Mouse (Mus musculus) forebrain, embryonic 15.5 days (tissue): Measurements from ENCODE around the gene Kirrel3. TPM values are rescaled to one million over a fixed set of nuclear protein-coding genes. Genes with fewer than 3 reads are reported as not detected.
A peak's percentile ranks its signal among the peaks of the same experiment; 100 is the strongest.

Source experiments
- ATAC-seq: fragments of 200-750 bp; cut with Nextera tagmentation; replicated peaks from 2 replicates; pipeline ENCODE4 v1.8.0; 2017; ENCODE audit warnings: mild to moderate bottlenecking, moderate TSS enrichment, moderate library complexity
- H3K27ac ChIP-seq: fragments of 300-500 bp; sonication (generic); replicated peaks from 2 replicates; pipeline ENCODE4 v1.5.1; 2015; ENCODE audit warnings: mild to moderate bottlenecking, inconsistent platforms
- H3K27me3 ChIP-seq: fragments of 300-500 bp; sonication (generic); 2 replicates; pipeline ENCODE4 v1.6.1; 2015; ENCODE audit warnings: inconsistent platforms
- H3K36me3 ChIP-seq: fragments of 300-500 bp; sonication (generic); 2 replicates; pipeline ENCODE4 v1.6.1; 2015; ENCODE audit warnings: mild to moderate bottlenecking, inconsistent platforms
- H3K4me1 ChIP-seq: fragments of 300-500 bp; sonication (generic); 2 replicates; pipeline ENCODE4 v1.6.1; 2015; ENCODE audit warnings: inconsistent platforms
- H3K4me2 ChIP-seq: fragments of 300-500 bp; sonication (generic); replicated peaks from 2 replicates; pipeline ENCODE4 v1.6.1; 2015; ENCODE audit warnings: mild to moderate bottlenecking, inconsistent platforms
- H3K4me3 ChIP-seq: fragments of 300-500 bp; sonication (generic); 2 replicates; pipeline ENCODE4 v1.5.1; 2015; ENCODE audit warnings: mild to moderate bottlenecking, inconsistent platforms
- H3K9ac ChIP-seq: fragments of 300-500 bp; sonication (generic); replicated peaks from 2 replicates; pipeline ENCODE4 v1.6.1; 2015; ENCODE audit warnings: mild to moderate bottlenecking, inconsistent platforms
- H3K9me3 ChIP-seq: fragments of 300-500 bp; sonication (generic); 2 replicates; pipeline ENCODE4 v1.6.1; 2016; ENCODE audit warnings: inconsistent platforms
- WGBS: fragments of 180-500 bp; shearing (Covaris S2); methylation state at CpG from one replicate; pipeline ENCODE4 v1.1.7; 2015; ENCODE audit warnings: mixed read lengths; 5-methylcytosine and 5-hydroxymethylcytosine counted together
- polyA plus RNA-seq: library from polyadenylated mRNA; unstranded; fragments of >200 nt; fragmentation: Nextera tagmentation; extraction: Ambion mirVana; gene quantifications from 2 replicates; pipeline ENCODE4 v1.2.1, GENCODE M21; 2015

Gene Kirrel3
- polyA plus RNA-seq, 1 experiment from 2014 or later, result 48.1 TPM

GRCm38 (mm10) chr9:34993467-34994211 lies 507.9 kb downstream of the Kirrel3 start:
- Histone ChIP-seq H3K9ac (no peak overlapping the region), H3K4me1 (peaks cover 33% of the 10 kb centered on the region), H3K27ac (no peak overlapping the region), H3K36me3 (0 out of 2 replicates have a peak, but pooled peaks cover 3% of the 10 kb centered on the region), H3K27me3 (no peaks in the 10 kb centered on the region), H3K4me3 (no peak overlapping the region), H3K4me2 (no peak overlapping the region), H3K9me3 (no peaks in the 10 kb centered on the region)
- ATAC-seq, result peak; percentile 51
- WGBS, result 61% methylated on average over 4 of the region's 4 CpGs

GRCm38 (mm10) chr9:34995078-34995477 lies 509.4 kb downstream of the Kirrel3 start:
- H3K4me1 ChIP-seq, result peaks cover 33% of the 10 kb centered on the region
- no peaks in the 10 kb centered on the region for H3K9me3 ChIP-seq
- H3K4me2 ChIP-seq, result no peak overlapping the region
- H3K27ac ChIP-seq, result peak overlapping the region; percentile 50; the same call in 1 of the 2 replicates
- H3K4me3 ChIP-seq, result no peak overlapping the region
- H3K36me3 ChIP-seq, result 0 out of 2 replicates have a peak, but pooled peaks cover 3% of the 10 kb centered on the region
- whole genome bisulfite sequencing, result 97% methylated on average over 2 of the region's 2 CpGs
- no peak overlapping the region for H3K9ac ChIP-seq
- no peaks in the 10 kb centered on the region for H3K27me3 ChIP-seq
- ATAC-seq, result no peak

GRCm38 (mm10) chr9:34995660-34996378 lies 510.1 kb downstream of the Kirrel3 start:
- ATAC-seq, result peak; percentile 85
- Histone ChIP-seq H3K4me2 (no peak overlapping the region), H3K27me3 (no peaks in the 10 kb centered on the region), H3K36me3 (0 out of 2 replicates have a peak, but pooled peaks cover 3% of the 10 kb centered on the region), H3K4me1 (peaks cover 33% of the 10 kb centered on the region), H3K9me3 (no peaks in the 10 kb centered on the region), H3K27ac (peak overlapping the region; percentile 50; the same call in 1 of the 2 replicates), H3K4me3 (no peak overlapping the region), H3K9ac (no peak overlapping the region)
- 36% methylated on average over 15 of the region's 15 CpGs for WGBS

GRCm38 (mm10) chr9:34997880-34998865 lies 512.5 kb downstream of the Kirrel3 start:
- no peak overlapping the region for H3K4me2 ChIP-seq
- ATAC-seq, result 0 out of 2 replicates have a peak, but pooled peaks have one; percentile 26
- H3K27ac ChIP-seq, result 0 out of 2 replicates have a peak overlapping the region, but pooled peaks have one; percentile 11
- H3K9me3 ChIP-seq, result no peaks in the 10 kb centered on the region
- H3K36me3 ChIP-seq, result 0 out of 2 replicates have a peak, but pooled peaks cover 6% of the 10 kb centered on the region
- no peak overlapping the region for H3K4me3 ChIP-seq
- 30% methylated on average over 9 of the region's 9 CpGs for WGBS
- no peak overlapping the region for H3K9ac ChIP-seq
- peaks cover 33% of the 10 kb centered on the region for H3K4me1 ChIP-seq
- no peaks in the 10 kb centered on the region for H3K27me3 ChIP-seq

- H3K27ac ChIP-seq, result no peak overlapping the region
- no peak overlapping the region for H3K4me2 ChIP-seq
- no peak overlapping the region for H3K4me3 ChIP-seq
- 0 out of 2 replicates have a peak, but pooled peaks cover 3% of the 10 kb centered on the region for H3K36me3 ChIP-seq
- H3K4me1 ChIP-seq, result no peaks in the 10 kb centered on the region
- H3K9ac ChIP-seq, result no peak overlapping the region
- no peaks in the 10 kb centered on the region for H3K27me3 ChIP-seq
- ATAC-seq, result 0 out of 2 replicates have a peak, but pooled peaks have one; percentile 43
- H3K9me3 ChIP-seq, result no peaks in the 10 kb centered on the region
- 93% methylated on average over 4 of the region's 4 CpGs for WGBS
These were observed 518.4 kb downstream of the Kirrel3 start for GRCm38 (mm10) chr9:35004113-35004512.

GRCm38 (mm10) chr9:35007697-35008341 lies 522.1 kb downstream of the Kirrel3 start:
- no peak overlapping the region for H3K4me3 ChIP-seq
- H3K9me3 ChIP-seq, result no peaks in the 10 kb centered on the region
- 86% methylated on average over 14 of the region's 14 CpGs for WGBS
- no peak for ATAC-seq
- no peak overlapping the region for H3K27ac ChIP-seq
- H3K9ac ChIP-seq, result no peak overlapping the region
- no peaks in the 10 kb centered on the region for H3K4me1 ChIP-seq
- no peaks in the 10 kb centered on the region for H3K36me3 ChIP-seq
- no peak overlapping the region for H3K4me2 ChIP-seq
- H3K27me3 ChIP-seq, result no peaks in the 10 kb centered on the region

GRCm38 (mm10) chr9:35016762-35017161 lies 531.1 kb downstream of the Kirrel3 start:
- 53% methylated on average over 4 of the region's 4 CpGs for WGBS
- H3K9me3 ChIP-seq, result no peaks in the 10 kb centered on the region
- H3K4me2 ChIP-seq, result no peak overlapping the region
- peaks cover 33% of the 10 kb centered on the region for H3K4me1 ChIP-seq
- H3K36me3 ChIP-seq, result no peaks in the 10 kb centered on the region
- H3K4me3 ChIP-seq, result no peak overlapping the region
- H3K9ac ChIP-seq, result no peak overlapping the region
- no peaks in the 10 kb centered on the region for H3K27me3 ChIP-seq
- H3K27ac ChIP-seq, result no peak overlapping the region; the same call in 1 of the 2 replicates
- no peak; the same call in 1 of the 2 replicates for ATAC-seq

- no peaks in the 10 kb centered on the region for H3K27me3 ChIP-seq
- peak; percentile 84 for ATAC-seq
- peak overlapping the region; percentile 26 for H3K4me2 ChIP-seq
- 0 out of 2 replicates have a peak overlapping the region, but pooled peaks have one; percentile 12 for H3K4me3 ChIP-seq
- WGBS, result 10% methylated on average over 13 of the region's 13 CpGs
- no peaks in the 10 kb centered on the region for H3K36me3 ChIP-seq
- H3K4me1 ChIP-seq, result peaks cover 33% of the 10 kb centered on the region
- H3K27ac ChIP-seq, result peak overlapping the region; percentile 73
- no peak overlapping the region for H3K9ac ChIP-seq
- no peaks in the 10 kb centered on the region for H3K9me3 ChIP-seq
These were observed 531.9 kb downstream of the Kirrel3 start for GRCm38 (mm10) chr9:35017563-35017962.

- WGBS, result 29% methylated on average over 5 of the region's 5 CpGs
- Histone ChIP-seq H3K9ac (no peak overlapping the region), H3K4me2 (0 out of 2 replicates have a peak overlapping the region, but pooled peaks have one; percentile 26), H3K4me1 (peaks cover 33% of the 10 kb centered on the region), H3K27me3 (no peaks in the 10 kb centered on the region), H3K4me3 (no peak overlapping the region), H3K27ac (peak overlapping the region; percentile 73), H3K36me3 (no peaks in the 10 kb centered on the region), H3K9me3 (no peaks in the 10 kb centered on the region)
- peak; percentile 17 for ATAC-seq
These were observed 532.4 kb downstream of the Kirrel3 start for GRCm38 (mm10) chr9:35018056-35018455.

GRCm38 (mm10) chr9:35019372-35019771 lies 533.7 kb downstream of the Kirrel3 start:
- no peak overlapping the region for H3K27ac ChIP-seq
- H3K27me3 ChIP-seq, result no peaks in the 10 kb centered on the region
- WGBS, result 4% methylated on average over 3 of the region's 3 CpGs
- H3K4me3 ChIP-seq, result no peak overlapping the region
- peaks cover 35% of the 10 kb centered on the region for H3K4me1 ChIP-seq
- no peak overlapping the region for H3K4me2 ChIP-seq
- no peaks in the 10 kb centered on the region for H3K9me3 ChIP-seq
- ATAC-seq, result peak; percentile 55
- H3K9ac ChIP-seq, result no peak overlapping the region
- H3K36me3 ChIP-seq, result no peaks in the 10 kb centered on the region
